Comparison of ENCODE assay signal across 49 mouse cellular contexts in genomic region chr15:82707906-82708305, GRCm38 (mm10). TPM values are rescaled to one million over a fixed set of nuclear protein-coding genes. Genes with fewer than 3 reads are reported as not detected.
"Had no signal": no experiment of that assay in that cellular context is flagged by ENCODE, and none has a peak within 500 bp of the region (broad histone marks: within the 10 kb centered on the region; RNA-seq: fewer than 3 reads in every experiment).

No protein-coding gene starts in this region.

- H3K9ac ChIP-seq: heart, embryonic 12.5 days; heart, embryonic 13.5 days; heart, embryonic 15.5 days; hindbrain, embryonic 12.5 days; hindbrain, embryonic 13.5 days; hindbrain, embryonic 14.5 days; hindbrain, embryonic 15.5 days; intestine, embryonic 15.5 days; kidney, embryonic 15.5 days had no signal

- H3K9me3 ChIP-seq: heart, embryonic 13.5 days; heart, embryonic 15.5 days; hindbrain, embryonic 10.5 days; hindbrain, embryonic 12.5 days; hindbrain, embryonic 13.5 days; hindbrain, embryonic 15.5 days; intestine, embryonic 15.5 days; kidney, embryonic 15.5 days had no signal

- H3K4me3 ChIP-seq: heart, embryonic 12.5 days; heart, embryonic 13.5 days; heart, embryonic 15.5 days; hindbrain, embryonic 10.5 days; hindbrain, embryonic 12.5 days; hindbrain, embryonic 13.5 days; hindbrain, embryonic 15.5 days; intestine, embryonic 15.5 days; kidney, embryonic 15.5 days; layer of hippocampus, adult 2 months; left cerebral cortex, adult 2 months had no signal

- H3K4me1 ChIP-seq: heart, embryonic 12.5 days; heart, embryonic 13.5 days; heart, embryonic 15.5 days; hindbrain, embryonic 10.5 days; hindbrain, embryonic 12.5 days; hindbrain, embryonic 13.5 days; hindbrain, embryonic 15.5 days; intestine, embryonic 15.5 days; kidney, embryonic 15.5 days had no signal

- H3K27ac ChIP-seq: heart, embryonic 13.5 days; heart, embryonic 15.5 days; hindbrain, embryonic 10.5 days; hindbrain, embryonic 12.5 days; hindbrain, embryonic 13.5 days; hindbrain, embryonic 14.5 days; hindbrain, embryonic 15.5 days; hindbrain, postnatal 0 days; intestine, embryonic 15.5 days; kidney, embryonic 15.5 days; kidney, postnatal 0 days; layer of hippocampus, adult 2 months; left cerebral cortex, adult 2 months had no signal

- H3K27me3 ChIP-seq: heart, embryonic 12.5 days; heart, embryonic 13.5 days; heart, embryonic 15.5 days; hindbrain, embryonic 12.5 days; hindbrain, embryonic 13.5 days; hindbrain, embryonic 15.5 days; intestine, embryonic 15.5 days; kidney, embryonic 15.5 days had no signal

- DNase-seq: heart, postnatal 10 days; heart, postnatal 14 days; heart, postnatal 36 days; kidney, adult 11 months; kidney, adult 18-20 months; kidney, adult 2 months; kidney, adult 8-10 months; kidney, adult 9 months; kidney, postnatal 10 days; kidney, postnatal 14 days; kidney, postnatal 25 days; kidney, postnatal 36 days; kidney, postnatal 4 days; layer of hippocampus, adult 9-11 months; layer of hippocampus, postnatal 36 days had no signal

- H3K36me3 ChIP-seq: heart, embryonic 12.5 days; heart, embryonic 13.5 days; heart, embryonic 15.5 days; hindbrain, embryonic 10.5 days; hindbrain, embryonic 12.5 days; hindbrain, embryonic 13.5 days; hindbrain, embryonic 15.5 days; intestine, embryonic 15.5 days; kidney, embryonic 15.5 days had no signal

RNA-seq across cellular contexts. Expression of gene Cyp2d40, which starts 56.1 kb away (rescaled TPM):
- total RNA-seq: heart, postnatal 10 days; heart, postnatal 14 days; heart, postnatal 25 days; heart, postnatal 36 days; hematopoietic stem cell, adult 5-6 weeks; hindbrain, postnatal 0 days; layer of hippocampus, adult 18-20 months; layer of hippocampus, adult 2 months; layer of hippocampus, adult 8-10 months; layer of hippocampus, postnatal 10 days; layer of hippocampus, postnatal 14 days; layer of hippocampus, postnatal 25 days; layer of hippocampus, postnatal 36 days; left cerebral cortex, adult 18-20 months; left cerebral cortex, adult 2 months; left cerebral cortex, adult 8-10 months had no signal
- polyA plus RNA-seq: heart, embryonic 11.5 days; heart, embryonic 12.5 days; heart, embryonic 13.5 days; heart, embryonic 14.5 days; heart, embryonic 15.5 days; heart, embryonic 16.5 days; heart, postnatal 0 days; hindbrain, embryonic 10.5 days; hindbrain, embryonic 11.5 days; hindbrain, embryonic 12.5 days; hindbrain, embryonic 13.5 days; hindbrain, embryonic 14.5 days; hindbrain, embryonic 15.5 days; hindbrain, embryonic 16.5 days; hindbrain, postnatal 0 days; inflammation-experienced regulatory T-cells, adult 6 months; intestine, embryonic 14.5 days; intestine, embryonic 15.5 days; intestine, postnatal 0 days; kidney, embryonic 14.5 days; kidney, embryonic 15.5 days; kidney, embryonic 16.5 days; kidney, postnatal 0 days had no signal
